Mouse (Mus musculus) C3H10T1/2 (cell line): ENCODE data around the gene Spns1. TPM values are rescaled to one million over a fixed set of nuclear protein-coding genes. Genes with fewer than 3 reads are reported as not detected.

Experiments
- polyA plus RNA-seq, 2 experiments: library from polyadenylated mRNA; unstranded; fragments of >200 nt; fragmentation: generic; extraction: Trizol; gene quantifications; one replicate each; pipeline ENCODE4 v1.2.1; 2012; ENCODE audit warnings: missing spikeins in 2 of 2

Gene Spns1
- 10 to 100 TPM; 29.3 to 68.5 TPM for polyA plus RNA-seq

DNA sequence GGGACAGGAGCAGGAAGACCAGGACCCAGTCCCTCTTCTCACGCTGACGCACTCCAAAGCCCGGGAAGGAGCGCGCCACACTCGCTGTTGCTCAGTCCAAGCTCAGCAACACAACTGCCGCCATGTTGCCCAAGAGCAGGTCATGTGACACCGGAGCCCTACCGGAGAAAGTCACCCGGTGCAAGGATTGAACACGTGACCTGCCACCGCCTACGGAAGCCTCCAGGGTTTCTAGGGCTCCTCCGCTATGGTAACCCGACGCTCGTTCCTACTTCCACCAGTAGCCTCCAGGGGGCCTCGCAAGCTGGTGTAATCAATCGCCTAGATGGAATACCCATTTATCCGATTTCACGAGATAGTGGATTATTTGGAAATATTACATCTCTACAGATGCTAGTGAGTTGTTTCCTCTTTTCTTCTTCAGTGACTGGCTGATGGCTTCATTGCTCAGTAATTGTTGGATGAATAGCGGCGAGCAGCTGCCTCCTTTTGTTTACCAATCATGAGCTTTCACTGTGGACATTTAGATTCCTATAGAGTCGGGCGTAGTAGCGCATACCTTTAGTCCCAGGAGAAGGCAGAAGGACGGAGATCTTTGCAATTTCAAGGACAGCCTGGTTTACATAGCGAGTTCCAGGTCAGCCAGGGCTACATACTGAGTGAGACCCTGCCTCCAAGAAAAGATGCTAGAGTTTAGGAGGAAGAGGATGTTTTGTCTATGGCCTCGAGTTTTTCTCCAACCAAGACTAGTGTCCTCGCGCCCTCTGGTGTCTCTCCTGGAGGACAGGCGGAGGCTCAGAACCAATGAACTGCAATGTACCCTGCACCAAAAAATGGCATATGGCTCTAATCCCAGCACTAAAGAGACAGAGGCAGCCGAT, at the start of gene Spns1:
Gene Spns1 (minus strand): TSS at position 173 of the 881 bp plus-strand sequence.

DNA sequence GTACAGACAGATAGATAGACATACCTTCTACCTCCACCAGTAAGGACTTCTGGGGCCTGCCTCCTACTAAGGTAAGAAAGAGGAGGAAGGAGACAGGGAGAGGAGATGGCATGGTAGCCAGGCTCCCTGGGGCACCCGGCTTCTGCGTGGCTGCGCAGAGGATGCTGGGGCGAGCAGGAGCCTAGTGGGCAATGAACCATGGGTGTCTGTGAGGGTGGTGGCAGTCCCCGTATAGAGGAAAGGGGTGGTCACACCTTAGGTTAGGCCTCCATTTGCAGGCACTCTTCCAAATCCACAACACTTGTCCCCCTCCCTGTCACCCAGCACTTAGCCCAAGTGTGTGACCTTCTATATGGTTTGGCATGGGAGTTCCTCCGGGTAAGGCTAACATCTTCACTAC, 37.5 kb upstream of the Spns1 start, which contains the start of gene Cd19:
Gene Cd19 (minus strand): TSS at position 165 of the 400 bp plus-strand sequence.

DNA sequence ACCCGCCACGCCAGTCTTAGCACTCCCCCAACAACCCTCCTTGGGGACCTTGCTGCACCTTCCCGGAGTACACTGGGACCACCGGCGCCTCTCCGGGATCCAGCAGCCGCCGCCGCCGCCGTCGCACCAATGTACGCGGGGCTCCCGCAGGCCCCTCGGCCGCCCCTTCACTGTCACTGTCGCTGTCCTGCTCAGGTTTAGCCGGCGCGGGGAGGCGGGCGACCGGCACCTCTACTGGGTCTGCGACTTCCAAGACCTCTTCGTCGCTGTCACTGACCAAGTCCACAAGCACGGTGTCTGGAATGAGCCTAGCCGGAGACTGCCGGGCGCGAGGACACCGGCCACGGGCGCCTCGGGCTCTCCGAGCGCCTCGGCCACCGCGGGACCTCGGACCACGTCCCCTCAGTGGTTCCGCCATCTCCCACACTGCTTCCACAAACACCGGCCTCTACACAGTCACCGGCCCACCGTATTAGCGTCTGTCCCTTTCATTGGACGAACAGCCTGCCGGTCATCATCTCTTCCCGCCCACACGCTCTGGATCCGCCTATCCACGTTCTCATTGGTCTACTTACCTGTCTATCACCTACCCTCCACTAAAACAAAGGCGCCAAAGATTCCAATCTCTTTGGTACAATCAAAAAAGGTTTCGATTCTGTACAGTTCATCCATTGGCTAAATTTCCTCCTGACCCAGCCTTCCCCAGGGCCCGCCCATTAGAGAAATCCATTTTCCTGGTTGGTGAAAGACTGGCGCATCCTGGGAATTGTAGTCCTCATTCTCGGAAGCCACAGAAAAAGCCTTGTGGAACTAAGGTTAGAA, 19.3 kb upstream of the Spns1 start, which contains the start of gene Nfatc2ip:
Gene Nfatc2ip (minus strand): TSS at position 440 of the 822 bp plus-strand sequence.

DNA sequence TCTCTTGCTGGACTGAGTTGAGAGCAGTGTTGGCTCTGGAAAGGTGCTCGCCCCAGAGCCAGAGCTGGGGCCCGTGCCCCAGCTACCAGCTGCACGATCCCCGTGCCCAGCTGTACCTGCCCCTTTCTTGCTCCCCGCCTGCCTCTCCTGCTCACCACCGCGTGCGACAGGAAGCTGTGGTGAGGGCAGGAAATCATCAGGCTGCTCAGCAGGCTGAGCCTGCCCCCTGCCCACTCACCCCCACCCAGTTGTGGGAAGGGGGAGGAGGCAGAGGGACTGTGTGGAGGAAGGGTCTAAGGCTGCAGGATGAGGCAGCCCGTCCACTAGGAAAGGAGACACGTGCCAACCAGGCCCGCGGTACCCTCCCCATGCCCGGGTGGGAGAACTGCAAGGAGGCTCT, 7.9 kb downstream of the Spns1 start, which contains the start of gene Lat:
Gene Lat (minus strand): TSS at position 178 of the 400 bp plus-strand sequence.

Other genes starting within 250 kb of the Spns1 start
- 10 to 100 TPM; 40.5 to 85.3 TPM for gene Xpo6, start 176.9 kb downstream of the Spns1 start, polyA plus RNA-seq
- gene Sbk1, start 104.8 kb downstream of the Spns1 start, polyA plus RNA-seq, result 1 to 10 TPM; 2.4 to 7.4 TPM
- under 1 TPM; 0.06 to 0.24 TPM for gene Lat, start 7.9 kb downstream of the Spns1 start, polyA plus RNA-seq
- gene Nfatc2ip, start 19.3 kb upstream of the Spns1 start, polyA plus RNA-seq, result 1 to 10 TPM in 1 of 2 experiments, under 1 TPM in 1; 0.76 to 2.2 TPM
- gene Cd19, start 37.4 kb upstream of the Spns1 start, polyA plus RNA-seq, result not detected
- gene Rabep2, start 51.3 kb upstream of the Spns1 start, polyA plus RNA-seq, result 10 to 100 TPM; 11.8 to 23.9 TPM
- under 1 TPM; 0.06 to 0.48 TPM for gene Atp2a1, start 85.7 kb upstream of the Spns1 start, polyA plus RNA-seq
- gene Sh2b1, start 98.0 kb upstream of the Spns1 start, polyA plus RNA-seq, result 10 to 100 TPM; 10.5 to 37.6 TPM
- 100 to 1,000 TPM; 113 to 212 TPM for gene Tufm, start 109.9 kb upstream of the Spns1 start, polyA plus RNA-seq
- 10 to 100 TPM; 26.2 to 51.5 TPM for gene Atxn2l, start 126.0 kb upstream of the Spns1 start, polyA plus RNA-seq
- 100 to 1,000 TPM in 1 of 2 experiments, 10 to 100 TPM in 1; 71.1 to 121 TPM for gene Eif3c, start 189.0 kb upstream of the Spns1 start, polyA plus RNA-seq
- under 1 TPM; 0.28 to 0.60 TPM for gene Apobr, start 207.5 kb upstream of the Spns1 start, polyA plus RNA-seq
- under 1 TPM; 0.26 to 0.27 TPM for gene Cln3, start 208.4 kb upstream of the Spns1 start, polyA plus RNA-seq
- gene Il27, start 217.5 kb upstream of the Spns1 start, polyA plus RNA-seq, result not detected